Mouse (Mus musculus) telencephalon, adult 2 months (tissue): Measurements from ENCODE around the gene Pitx1.

Experiments
- DNase-seq: peaks from one replicate; pipeline ENCODE4 v3.0.0-alpha.2; 2011; ENCODE audit warnings: low read depth, low spot score

The Pitx1 gene

GRCm38 (mm10) chr13:55830833-55831721 is 4.9 kb downstream of the Pitx1 start:
- no peak for DNase-seq

GRCm38 (mm10) chr13:55830081-55830832 is 5.7 kb downstream of the Pitx1 start:
- DNase-seq = no peak

GRCm38 (mm10) chr13:55829018-55829655 is 6.9 kb downstream of the Pitx1 start:
- DNase-seq = no peak

- DNase-seq = no peak
Observed at GRCm38 (mm10) chr13:55828141-55829017, 7.6 kb downstream of the Pitx1 start.

- DNase-seq = no peak
Observed at GRCm38 (mm10) chr13:55827679-55828140, 8.3 kb downstream of the Pitx1 start.

- no peak for DNase-seq
Observed at GRCm38 (mm10) chr13:55826796-55827678, 9.0 kb downstream of the Pitx1 start.

GRCm38 (mm10) chr13:55826008-55826671 is 9.9 kb downstream of the Pitx1 start:
- DNase-seq = no peak

- DNase-seq = no peak
Observed at GRCm38 (mm10) chr13:55825245-55825681, 10.7 kb downstream of the Pitx1 start.

GRCm38 (mm10) chr13:55824151-55824945 is 11.6 kb downstream of the Pitx1 start:
- DNase-seq = no peak

- no peak for DNase-seq
Observed at GRCm38 (mm10) chr13:55822499-55822898, 13.5 kb downstream of the Pitx1 start.

- DNase-seq = no peak
Observed at GRCm38 (mm10) chr13:55814834-55815233, 21.2 kb downstream of the Pitx1 start.

GRCm38 (mm10) chr13:55813490-55814016 is 22.4 kb downstream of the Pitx1 start:
- DNase-seq = no peak

GRCm38 (mm10) chr13:55810947-55811346 is 25.0 kb downstream of the Pitx1 start:
- DNase-seq = no peak

GRCm38 (mm10) chr13:55809707-55810106 is 26.3 kb downstream of the Pitx1 start:
- no peak for DNase-seq

- DNase-seq = no peak
Observed at GRCm38 (mm10) chr13:55809041-55809623, 26.9 kb downstream of the Pitx1 start.

GRCm38 (mm10) chr13:55803973-55804372 is 32.0 kb downstream of the Pitx1 start:
- no peak for DNase-seq

- DNase-seq = no peak
Observed at GRCm38 (mm10) chr13:55801246-55801645, 34.7 kb downstream of the Pitx1 start.

- no peak for DNase-seq
Observed at GRCm38 (mm10) chr13:55786120-55786519, 49.9 kb downstream of the Pitx1 start.
